Mouse (Mus musculus) CH12.LX (cell line): ENCODE data around the gene Zfp488. TPM values are rescaled to one million over a fixed set of nuclear protein-coding genes. Genes with fewer than 3 reads are reported as not detected.

Experiments
- DNase-seq: peaks from one replicate; pipeline ENCODE4 v3.0.0-alpha.2; 2013; ENCODE audit errors: extremely low read depth
- H3K27ac ChIP-seq: 2 replicates; pipeline ENCODE4 v1.5.1; 2012; ENCODE audit warnings: low read depth, mild to moderate bottlenecking, control low read depth, moderate library complexity; ENCODE audit not compliant: insufficient read depth
- H3K27me3 ChIP-seq: replicated peaks from 2 replicates; pipeline ENCODE3; 2012; ENCODE audit warnings: inconsistent platforms
- H3K36me3 ChIP-seq, 2 experiments: replicated peaks in 1 of 2; 2 replicates each; pipeline versions ENCODE3 to v1.6.1; 2012; ENCODE audit warnings: inconsistent platforms in 1 of 2, low read length in 1 of 2, mild to moderate bottlenecking in 1 of 2, mixed read lengths in 1 of 2, moderate library complexity in 1 of 2; ENCODE audit not compliant: control insufficient read depth in 1 of 2, insufficient read depth in 1 of 2
- H3K4me1 ChIP-seq, 2 experiments: 2 replicates each; pipeline ENCODE4 v1.6.1; 2012; ENCODE audit warnings: inconsistent platforms in 1 of 2, moderate library complexity in 1 of 2; ENCODE audit not compliant: insufficient read depth in 2 of 2, control insufficient read depth in 1 of 2
- H3K4me2 ChIP-seq: 2 replicates; pipeline ENCODE4 v1.6.1; 2012; ENCODE audit warnings: low read depth, mild to moderate bottlenecking, control low read depth; ENCODE audit not compliant: poor library complexity, insufficient read depth, severe bottlenecking
- H3K4me3 ChIP-seq, 3 experiments: fragments of 150-350 bp in 1 of 3; sonication (generic) in 1 of 3; replicated peaks in 1 of 3; 2 replicates each; pipeline versions ENCODE3 to v1.5.1; 2011 to 2012; ENCODE audit warnings: low read depth in 2 of 3, low read length in 2 of 3, mild to moderate bottlenecking in 2 of 3, moderate library complexity in 2 of 3, control low read depth in 1 of 3, improper control_type of control experiment in 1 of 3, inconsistent platforms in 1 of 3, mixed read lengths in 1 of 3; ENCODE audit not compliant: poor library complexity in 1 of 3
- H3K79me2 ChIP-seq: replicated peaks from 2 replicates; pipeline ENCODE4 v1.6.1; 2012; ENCODE audit warnings: mild to moderate bottlenecking, moderate library complexity; ENCODE audit not compliant: control insufficient read depth, poor library complexity, insufficient read depth, severe bottlenecking; ENCODE audit errors: extremely low read depth
- H3K9ac ChIP-seq: 2 replicates; pipeline ENCODE4 v1.6.1; 2012; ENCODE audit warnings: low read depth, mild to moderate bottlenecking, control low read depth, moderate library complexity; ENCODE audit not compliant: insufficient read depth
- H3K9me3 ChIP-seq: replicated peaks from 2 replicates; pipeline ENCODE3; 2012; ENCODE audit warnings: low read length, inconsistent platforms, mixed read lengths
- BHLHE40 ChIP-seq: IDR thresholded peaks from 2 replicates; pipeline ENCODE4 v1.6.1; 2011; ENCODE audit warnings: mild to moderate bottlenecking, low read depth, low read length, improper control_type of control experiment
- CHD2 ChIP-seq: IDR thresholded peaks from 2 replicates; pipeline ENCODE4 v1.6.1; 2011; ENCODE audit warnings: low read length, improper control_type of control experiment
- CTCF ChIP-seq, 2 experiments: IDR thresholded peaks in 1 of 2; conservative IDR thresholded peaks in 1 of 2; 2 replicates each; pipeline ENCODE4 v1.5.1; 2011 to 2012; ENCODE audit warnings: low read depth in 2 of 2, low read length in 2 of 2, improper control_type of control experiment in 1 of 2, inconsistent platforms in 1 of 2, mild to moderate bottlenecking in 1 of 2, moderate library complexity in 1 of 2
- ELF1 ChIP-seq: IDR thresholded peaks from 2 replicates; pipeline ENCODE4 v1.6.1; 2014; ENCODE audit warnings: low read depth, mild to moderate bottlenecking, inconsistent platforms, low read length, improper control_type of control experiment
- ETS1 ChIP-seq: conservative IDR thresholded peaks from 2 replicates; pipeline ENCODE4 v1.6.1; 2012; ENCODE audit warnings: low read depth, mild to moderate bottlenecking, inconsistent platforms, low read length, improper control_type of control experiment, moderate library complexity
- IRF4 ChIP-seq: IDR thresholded peaks from 2 replicates; pipeline ENCODE4 v1.6.1; 2014; ENCODE audit warnings: low read depth, mild to moderate bottlenecking, inconsistent platforms, low read length, improper control_type of control experiment
- JUND ChIP-seq: conservative IDR thresholded peaks from 2 replicates; pipeline ENCODE4 v1.6.1; 2011; ENCODE audit warnings: low read depth, low read length, improper control_type of control experiment
- MAFK ChIP-seq: IDR thresholded peaks from 2 replicates; pipeline ENCODE4 v1.6.1; 2011; ENCODE audit warnings: low read length, improper control_type of control experiment; ENCODE audit not compliant: insufficient replicate concordance
- MAX ChIP-seq: IDR thresholded peaks from 2 replicates; pipeline ENCODE4 v1.6.1; 2011; ENCODE audit warnings: low read length, improper control_type of control experiment
- NELFE ChIP-seq: IDR thresholded peaks from 2 replicates; pipeline ENCODE4 v1.6.1; 2011; ENCODE audit warnings: low read depth, low read length, improper control_type of control experiment
- POLR2A ChIP-seq: IDR thresholded peaks from 2 replicates; pipeline ENCODE4 v1.6.1; 2011; ENCODE audit warnings: low read depth, mild to moderate bottlenecking, improper control_type of control experiment, low read length
- POLR2AphosphoS2 ChIP-seq: IDR thresholded peaks from 2 replicates; pipeline ENCODE4 v1.6.1; 2011; ENCODE audit warnings: low read depth, low read length, improper control_type of control experiment
- RAD21 ChIP-seq: IDR thresholded peaks from 2 replicates; pipeline ENCODE4 v1.6.1; 2011; ENCODE audit warnings: low read depth, mild to moderate bottlenecking, low read length, improper control_type of control experiment, moderate library complexity
- SMC3 ChIP-seq: IDR thresholded peaks from 2 replicates; pipeline ENCODE4 v1.6.1; 2011; ENCODE audit warnings: low read depth, low read length, improper control_type of control experiment
- TBP ChIP-seq: conservative IDR thresholded peaks from 2 replicates; pipeline ENCODE4 v1.6.1; 2011; ENCODE audit warnings: low read depth, low read length, improper control_type of control experiment
- USF1 ChIP-seq: IDR thresholded peaks from 2 replicates; pipeline ENCODE4 v1.6.1; 2014; ENCODE audit warnings: low read depth, mild to moderate bottlenecking, inconsistent platforms, low read length, improper control_type of control experiment
- ZKSCAN1 ChIP-seq: IDR thresholded peaks from 2 replicates; pipeline ENCODE4 v1.6.1; 2012; ENCODE audit warnings: low read depth, inconsistent platforms, low read length, improper control_type of control experiment, borderline replicate concordance
- dilution Hi-C: fragments of 300-500 bp; cut with MboI; formaldehyde crosslinking; loops from 2 replicates; pipeline ENCODE4 v1.14.3; 2020; ENCODE audit warnings: low sequenced_read_pairs; ENCODE audit not compliant: extremely low pct_unique_long_range_greater_than_20kb, extremely low pct_ligation_motif_present
- in situ Hi-C: fragments of 300-500 bp; cut with MboI; formaldehyde crosslinking; loops from 3 replicates; pipeline ENCODE4 v1.14.3; 2019; ENCODE audit warnings: low sequenced_read_pairs, low pct_ligation_motif_present, low pct_unique_long_range_greater_than_20kb, mixed read lengths
- polyA plus RNA-seq: library from polyadenylated mRNA; unstranded; fragments of >175 nt; gene quantifications from 2 replicates; pipeline ENCODE4 v1.2.1, GENCODE M21; 2012; ENCODE audit warnings: low read depth; ENCODE audit not compliant: insufficient read length
- total RNA-seq, 2 experiments: library from RNA; depleted of rRNA; stranded (reverse); fragments of 300-350 nt in 1 of 2; fragments of >200 nt in 1 of 2; gene quantifications; 2 replicates each; pipeline ENCODE4 v1.2.3; 2012 to 2014

Gene Zfp488
- total and polyA plus RNA-seq, 3 experiments, result not detected

DNA sequence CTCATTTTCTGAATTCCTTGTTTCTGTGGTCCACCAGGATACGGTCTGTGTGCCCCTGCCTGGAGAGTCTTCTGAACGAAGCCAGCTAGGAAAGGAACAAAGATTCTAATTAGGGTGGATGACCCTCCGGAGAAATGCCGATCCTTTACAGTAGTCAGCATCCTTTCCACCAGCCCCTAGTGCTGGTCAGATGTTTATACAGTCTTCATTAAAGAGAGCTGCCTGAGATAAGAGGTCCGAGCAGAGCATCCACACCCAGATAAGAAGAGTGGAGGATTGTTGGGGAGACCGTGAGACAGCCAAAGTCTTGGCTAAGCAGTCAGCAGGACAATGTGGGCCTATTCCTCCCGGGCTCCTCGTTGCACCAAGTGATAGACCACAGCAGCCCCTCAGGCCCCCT, 37.8 kb downstream of the Zfp488 start, which contains the start of gene Gdf2:
Gene Gdf2 (plus strand): TSS at position 301 of the 400 bp plus-strand sequence.
- no peak within 1 kb of the TSS for H3K4me2 ChIP-seq
- no peak for TF ChIP-seq CHD2
- no peak for TF ChIP-seq POLR2A
- TF ChIP-seq USF1, result no peak
- no peak for TF ChIP-seq POLR2AphosphoS2
- no peak for TF ChIP-seq ETS1
- TF ChIP-seq MAFK, result no peak
- TF ChIP-seq MAX, result no peak
- no peak for TF ChIP-seq ELF1
- TF ChIP-seq NELFE, result no peak
- TF ChIP-seq ZKSCAN1, result no peak
- TF ChIP-seq TBP, result no peak
- no peak for TF ChIP-seq JUND
- no peaks in the 10 kb centered on the region for H3K9me3 ChIP-seq
- DNase-seq, result no peak
- H3K27ac ChIP-seq, result no peak within 1 kb of the TSS
- dilution Hi-C loops (no loop called here), in situ Hi-C loops (no loop called here)
- H3K4me3 ChIP-seq, result no peak within 1 kb of the TSS
- no peak within 1 kb of the TSS for H3K9ac ChIP-seq
- peaks cover 4% of the 10 kb centered on the region for H3K27me3 ChIP-seq
- H3K4me1 ChIP-seq, result peaks cover 11 to 14% of the 10 kb centered on the region in 2 experiments
- H3K79me2 ChIP-seq, result no peaks in the 10 kb centered on the region
- H3K36me3 ChIP-seq, result no peaks in the 10 kb centered on the region

DNA sequence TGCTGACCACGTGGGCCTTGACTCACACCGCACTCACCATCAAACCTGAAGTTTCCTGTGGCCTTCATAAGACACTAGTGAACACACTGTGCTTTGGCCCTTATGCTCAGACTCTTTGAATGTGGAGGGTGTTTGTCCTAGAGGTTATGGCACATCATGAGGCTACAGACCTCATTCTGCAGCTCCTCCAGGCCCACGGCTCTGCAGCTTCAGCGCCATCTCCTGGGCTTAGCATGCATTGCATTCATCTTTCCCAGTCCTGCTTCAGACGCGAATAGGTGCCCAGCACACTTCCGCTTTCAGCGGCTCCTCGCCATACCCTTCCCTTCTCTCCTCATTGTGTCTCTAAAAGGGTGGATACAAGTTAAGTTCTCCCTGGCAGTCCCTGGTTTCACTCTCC, 39.4 kb downstream of the Zfp488 start:
- Histone ChIP-seq H3K27me3 (peaks cover 4% of the 10 kb centered on the region), H3K4me1 (peaks cover 8 to 10% of the 10 kb centered on the region in 2 experiments), H3K27ac (no peak overlapping the region), H3K36me3 (no peaks in the 10 kb centered on the region), H3K4me3 (peak overlapping the region in 2 of 3 experiments; percentile 0 to 25), H3K4me2 (peak overlapping the region; percentile 18), H3K9me3 (no peaks in the 10 kb centered on the region), H3K79me2 (no peaks in the 10 kb centered on the region), H3K9ac (no peak overlapping the region)
- peak; percentile 88 for DNase-seq
- in situ Hi-C loops, result loop anchor here (10.0 kb wide), 1 partner anchor 264 kb away; no protein-coding TSS in a partner anchor
- TF ChIP-seq MAFK (no peak), CTCF (conservative IDR thresholded peaks at IDR 0.05 in 1 of 2, IDR thresholded peaks at IDR 0.05 in 1 of 2; ENCODE audit: low read depth in 2 of 2, low read length in 2 of 2) (peak; percentile 90 to 95), SMC3 (peak; percentile 74), ELF1 (peak; percentile 87), ETS1 (no peak), BHLHE40 (no peak), RAD21 (peak; percentile 78), TBP (no peak), IRF4 (peak; percentile 28; the same call in 1 of the 2 replicates)
- dilution Hi-C loops, result no loop called here
